ENCODE assay signal across 9 mouse cellular contexts in the genomic region with DNA sequence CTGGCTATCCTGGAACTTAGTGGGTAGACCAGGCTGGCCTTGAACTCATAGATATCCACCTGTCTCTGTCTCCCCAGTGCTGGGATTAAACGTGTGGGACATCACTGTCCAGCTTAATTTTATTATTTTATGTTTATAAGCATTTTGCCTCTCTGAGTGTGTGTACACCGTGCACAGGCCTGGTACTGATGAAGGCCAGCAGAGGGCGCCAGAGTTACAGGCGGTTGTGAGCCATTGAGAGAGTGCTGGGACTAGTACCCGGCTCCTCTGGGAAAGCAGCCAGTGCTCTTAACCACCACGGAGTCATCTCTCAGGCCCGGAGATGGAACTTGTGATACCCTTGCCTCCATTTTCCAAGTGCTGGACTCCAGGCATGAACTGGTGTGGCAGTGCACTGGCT. TPM values are rescaled to one million over a fixed set of nuclear protein-coding genes. Genes with fewer than 3 reads are reported as not detected.
DNase-seq lines count a peak whose midpoint lies in the region.
"Had no signal": no experiment of that assay in that cellular context is flagged by ENCODE, and none has a peak within 500 bp of the region (broad histone marks: within the 10 kb centered on the region; RNA-seq: fewer than 3 reads in every experiment).

No protein-coding gene starts in this region.

- H3K9me3 ChIP-seq in heart, embryonic 10.5 days: no peaks in the 10 kb centered on the region
- H3K9me3 ChIP-seq: lung, embryonic 15.5 days had no signal

- intact Hi-C loops in heart, postnatal 14 days (cut with DNase I): no loop called here

- WGBS in heart, embryonic 10.5 days: 25% methylated on average over 7 of the region's 7 CpGs

- peaks cover 35% of the 10 kb centered on the region for H3K4me1 ChIP-seq in heart, embryonic 10.5 days

- H3K27me3 ChIP-seq in heart, embryonic 10.5 days (ENCODE audit: insufficient read depth, poor library complexity, severe bottlenecking): no peaks in the 10 kb centered on the region
- H3K27me3 ChIP-seq: lung, embryonic 15.5 days had no signal

- no peaks in the 10 kb centered on the region for H3K36me3 ChIP-seq in heart, embryonic 10.5 days
- H3K36me3 ChIP-seq: lung, embryonic 15.5 days had no signal

- H3K27ac ChIP-seq in heart, embryonic 10.5 days: no peak overlapping the region
- H3K27ac ChIP-seq: lung, embryonic 15.5 days had no signal

- peak; percentile 38 to 55 for DNase-seq in heart, postnatal 14 days
- no peak for DNase-seq in heart, embryonic 10.5 days (ENCODE audit: low spot score)
- peak; percentile 82 to 84 for DNase-seq in B cell, adult 2 months
- DNase-seq in ZHBTc4 (ENCODE audit: low read depth, low spot score): peak; percentile 89
- DNase-seq in kidney, postnatal 36 days: peak; percentile 61 to 86
- DNase-seq in spleen, adult 18-20 months: peak; percentile 42 to 72
- DNase-seq in heart, adult 9 months (ENCODE audit: low spot score in 2 of 2): no peak
- no peak for DNase-seq in left cerebral cortex, adult 18-20 months (ENCODE audit: low spot score in 2 of 2)

- H3K4me3 ChIP-seq in heart, embryonic 10.5 days: no peak overlapping the region
- H3K4me3 ChIP-seq: lung, embryonic 15.5 days had no signal

RNA-seq across cellular contexts. Expression of gene Ece1, which starts 4.9 kb away (rescaled TPM):
- total RNA-seq in heart, postnatal 14 days (2021): 100 to 1,000 TPM in 1 of 2 experiments, 10 to 100 TPM in 1; 94.5 to 117 TPM
- polyA plus RNA-seq in heart, embryonic 10.5 days (2016; fragmentation: Nextera tagmentation; extraction: Ambion mirVana): 118 and 165 TPM in 2 replicates
- total RNA-seq in left cerebral cortex, adult 18-20 months (2021): 10 to 100 TPM; 82.0 to 87.9 TPM

Comparison
In these comparisons a context has a peak if more than half of its experiments do, and no peak if none do; other contexts are left out.
1. DNase-seq: peak in heart, postnatal 14 days (2 of 2), B cell, adult 2 months (2 of 2), ZHBTc4 (single experiment), kidney, postnatal 36 days (2 of 2) and spleen, adult 18-20 months (2 of 2); none in heart, embryonic 10.5 days (single experiment), heart, adult 9 months (0 of 2) and left cerebral cortex, adult 18-20 months (0 of 2).